Mouse (Mus musculus) midbrain, postnatal 0 days (tissue): ENCODE data around the gene Tubgcp2. TPM values are rescaled to one million over a fixed set of nuclear protein-coding genes. Genes with fewer than 3 reads are reported as not detected.

Source experiments
- ATAC-seq: fragments of 200-750 bp; cut with Nextera tagmentation; 2 replicates; pipeline ENCODE4 v1.8.0; 2017; ENCODE audit warnings: moderate number of reproducible peaks, mild to moderate bottlenecking, moderate TSS enrichment, moderate library complexity; ENCODE audit not compliant: low FRiP score
- DNase-seq: peaks from one replicate; pipeline ENCODE4 v3.0.0-alpha.2; 2015; ENCODE audit warnings: low spot score
- H3K27ac ChIP-seq: fragments of 300-500 bp; sonication (generic); 2 replicates; pipeline ENCODE4 v1.5.1; 2014; ENCODE audit warnings: low read depth, mild to moderate bottlenecking, low read length, mixed read lengths
- H3K27me3 ChIP-seq: fragments of 300-500 bp; sonication (generic); 2 replicates; pipeline ENCODE4 v1.6.1; 2014; ENCODE audit warnings: low read length, control low read depth, mixed read lengths; ENCODE audit not compliant: insufficient read depth
- H3K36me3 ChIP-seq: fragments of 300-500 bp; sonication (generic); 2 replicates; pipeline ENCODE4 v1.6.1; 2014; ENCODE audit warnings: low read length, control low read depth, mixed read lengths; ENCODE audit not compliant: insufficient read depth
- H3K4me1 ChIP-seq: fragments of 300-500 bp; sonication (generic); 2 replicates; pipeline ENCODE4 v1.6.1; 2014; ENCODE audit warnings: mild to moderate bottlenecking, control low read depth, antibody characterized with exemption, low read length, mixed read lengths; ENCODE audit not compliant: insufficient read depth
- H3K4me2 ChIP-seq: fragments of 300-500 bp; sonication (generic); 2 replicates; pipeline ENCODE4 v1.6.1; 2014; ENCODE audit warnings: low read depth, mild to moderate bottlenecking, low read length, mixed read lengths; ENCODE audit not compliant: poor library complexity, severe bottlenecking
- H3K4me3 ChIP-seq: fragments of 300-500 bp; sonication (generic); 2 replicates; pipeline ENCODE4 v1.5.1; 2014; ENCODE audit warnings: low read depth, mild to moderate bottlenecking, low read length, moderate library complexity
- H3K9ac ChIP-seq: fragments of 300-500 bp; sonication (generic); replicated peaks from 2 replicates; pipeline ENCODE4 v1.6.1; 2014; ENCODE audit warnings: mild to moderate bottlenecking, low read length, moderate library complexity, mixed read lengths; ENCODE audit not compliant: poor library complexity, severe bottlenecking
- H3K9me3 ChIP-seq: fragments of 300-500 bp; sonication (generic); 2 replicates; pipeline ENCODE4 v1.6.1; 2016; ENCODE audit warnings: low read length, control low read depth
- CTCF ChIP-seq: IDR thresholded peaks from 2 replicates; pipeline ENCODE4 v1.5.1; 2016; ENCODE audit warnings: antibody characterized with exemption, mild to moderate bottlenecking
- WGBS: fragments of 180-500 bp; shearing (Covaris S2); extraction: QIAGEN DNeasy Blood & Tissue Kit; methylation state at CpG from one replicate; pipeline ENCODE4 v1.1.7; 2014; 5-methylcytosine and 5-hydroxymethylcytosine counted together
- polyA plus RNA-seq: library from polyadenylated mRNA; unstranded; fragments of >200 nt; fragmentation: Nextera tagmentation; extraction: Ambion mirVana; gene quantifications from 2 replicates; pipeline ENCODE4 v1.2.1, GENCODE M21; 2015
- total RNA-seq: library from RNA; depleted of rRNA; stranded (reverse); fragments of >200 nt; gene quantifications from 2 replicates; pipeline ENCODE4 v1.2.3, GENCODE M21; 2014

Tubgcp2 gene
- total and polyA plus RNA-seq, 2 experiments from 2014 or later: 61.6 to 66.9 TPM

- no peaks in the 10 kb centered on the region for H3K36me3 ChIP-seq
- 0 out of 2 replicates have a peak, but pooled peaks cover 3% of the 10 kb centered on the region for H3K27me3 ChIP-seq
- H3K27ac ChIP-seq: no peak overlapping the region
- no peak for DNase-seq
- H3K4me2 ChIP-seq: no peak overlapping the region
- no peaks in the 10 kb centered on the region; the same call in 1 of the 2 replicates for H3K4me1 ChIP-seq
- H3K4me3 ChIP-seq: no peak overlapping the region
- no peak for TF ChIP-seq CTCF
- no peak for ATAC-seq
- H3K9ac ChIP-seq: no peak overlapping the region
- no peaks in the 10 kb centered on the region for H3K9me3 ChIP-seq
Measured at GRCm38 (mm10) chr7:139972923-139973331, 63.5 kb downstream of the Tubgcp2 start.

- ATAC-seq (no peak), DNase-seq (no peak)
- Histone ChIP-seq H3K9me3 (no peaks in the 10 kb centered on the region), H3K9ac (no peak overlapping the region), H3K27ac (no peak overlapping the region), H3K36me3 (no peaks in the 10 kb centered on the region), H3K4me3 (no peak overlapping the region), H3K27me3 (0 out of 2 replicates have a peak, but pooled peaks cover 3% of the 10 kb centered on the region), H3K4me2 (no peak overlapping the region), H3K4me1 (no peaks in the 10 kb centered on the region)
- no peak for TF ChIP-seq CTCF
- 70% methylated on average over 6 of the region's 6 CpGs for WGBS
Measured at GRCm38 (mm10) chr7:139971436-139971835, 65.0 kb downstream of the Tubgcp2 start.

- WGBS: 86% methylated on average over 5 of the region's 5 CpGs
Measured at GRCm38 (mm10) chr7:139970979-139971378, 65.5 kb downstream of the Tubgcp2 start.

GRCm38 (mm10) chr7:139970216-139970919, 66.1 kb downstream of the Tubgcp2 start:
- H3K27me3 ChIP-seq: 0 out of 2 replicates have a peak, but pooled peaks cover 3% of the 10 kb centered on the region
- H3K27ac ChIP-seq: no peak overlapping the region
- H3K4me2 ChIP-seq: no peak overlapping the region
- 81% methylated on average over 10 of the region's 10 CpGs for WGBS
- DNase-seq (no peak), ATAC-seq (no peak)
- H3K4me3 ChIP-seq: no peak overlapping the region
- no peaks in the 10 kb centered on the region for H3K9me3 ChIP-seq
- no peak for TF ChIP-seq CTCF
- H3K4me1 ChIP-seq: no peaks in the 10 kb centered on the region
- H3K36me3 ChIP-seq: no peaks in the 10 kb centered on the region
- H3K9ac ChIP-seq: no peak overlapping the region

More at GRCm38 (mm10) chr7:139970979-139971378, 65.5 kb downstream of the Tubgcp2 start:
- no peak for ATAC-seq
- H3K4me2 ChIP-seq: no peak overlapping the region
- no peak overlapping the region for H3K27ac ChIP-seq
- H3K4me1 ChIP-seq: no peaks in the 10 kb centered on the region
- no peak for DNase-seq
- no peak for TF ChIP-seq CTCF
- H3K9ac ChIP-seq: no peak overlapping the region
- no peaks in the 10 kb centered on the region for H3K36me3 ChIP-seq
- 0 out of 2 replicates have a peak, but pooled peaks cover 3% of the 10 kb centered on the region for H3K27me3 ChIP-seq
- no peaks in the 10 kb centered on the region for H3K9me3 ChIP-seq
- no peak overlapping the region for H3K4me3 ChIP-seq

GRCm38 (mm10) chr7:139969348-139970130, 66.9 kb downstream of the Tubgcp2 start:
- Histone ChIP-seq H3K9ac (no peak overlapping the region), H3K9me3 (no peaks in the 10 kb centered on the region), H3K4me1 (no peaks in the 10 kb centered on the region), H3K27me3 (0 out of 2 replicates have a peak, but pooled peaks cover 3% of the 10 kb centered on the region), H3K36me3 (no peaks in the 10 kb centered on the region), H3K27ac (no peak overlapping the region), H3K4me3 (no peak overlapping the region), H3K4me2 (no peak overlapping the region)
- TF ChIP-seq CTCF: peak; percentile 90
- 28% methylated on average over 9 of the region's 10 CpGs for WGBS
- peak; percentile 86 for DNase-seq
- 0 out of 2 replicates have a peak, but pooled peaks have one; percentile 45 for ATAC-seq

- 55% methylated on average over 5 of the region's 5 CpGs for WGBS
- Histone ChIP-seq H3K27ac (no peak overlapping the region), H3K36me3 (no peaks in the 10 kb centered on the region), H3K9me3 (no peaks in the 10 kb centered on the region), H3K4me3 (no peak overlapping the region), H3K4me2 (no peak overlapping the region), H3K27me3 (0 out of 2 replicates have a peak, but pooled peaks cover 3% of the 10 kb centered on the region), H3K9ac (no peak overlapping the region), H3K4me1 (no peaks in the 10 kb centered on the region)
- no peak for TF ChIP-seq CTCF
- ATAC-seq (no peak), DNase-seq (no peak)
Measured at GRCm38 (mm10) chr7:139968428-139968827, 68.0 kb downstream of the Tubgcp2 start.
